Mouse (Mus musculus) liver, embryonic 14.5 days (tissue): ENCODE results near the gene Atp12a.

ENCODE experiments used
- CTCF ChIP-seq: IDR thresholded peaks from 2 replicates; pipeline ENCODE4 v1.5.1; 2016; ENCODE audit warnings: antibody characterized with exemption, low read depth, control low read depth
- EP300 ChIP-seq: IDR thresholded peaks from 2 replicates; pipeline ENCODE4 v1.6.1; 2016; ENCODE audit warnings: antibody characterized with exemption, low read depth

GRCm38 (mm10) chr14:56402311-56403071, 37.6 kb downstream of the Atp12a start, which contains the start of gene Rnf17:
- TF ChIP-seq CTCF: peak; percentile 14; the same call in 1 of the 2 replicates
- TF ChIP-seq EP300: no peak
